ENCODE assay signal across 50 mouse cellular contexts in genomic region chr2:104658659-104659058, GRCm38 (mm10). TPM values are rescaled to one million over a fixed set of nuclear protein-coding genes. Genes with fewer than 3 reads are reported as not detected.
"Had no signal": no experiment of that assay in that cellular context is flagged by ENCODE, and none has a peak within 500 bp of the region (broad histone marks: within the 10 kb centered on the region; RNA-seq: fewer than 3 reads in every experiment).

No protein-coding gene starts in this region.

- ATAC-seq: hindbrain, embryonic 16.5 days; hindbrain, postnatal 0 days; inflammation-experienced regulatory T-cells, adult 6 months; intestine, embryonic 15.5 days; intestine, embryonic 16.5 days; intestine, postnatal 0 days had no signal

- H3K4me3 ChIP-seq: heart, adult 2 months; heart, embryonic 10.5 days; heart, embryonic 12.5 days; heart, embryonic 13.5 days; heart, embryonic 15.5 days; hindbrain, embryonic 10.5 days; hindbrain, embryonic 12.5 days; hindbrain, embryonic 13.5 days; hindbrain, embryonic 15.5 days; intestine, embryonic 15.5 days; kidney, embryonic 15.5 days; layer of hippocampus, adult 2 months had no signal

- H3K9me3 ChIP-seq: heart, embryonic 10.5 days; heart, embryonic 12.5 days; heart, embryonic 13.5 days; heart, embryonic 15.5 days; hindbrain, embryonic 10.5 days; hindbrain, embryonic 12.5 days; hindbrain, embryonic 13.5 days; hindbrain, embryonic 15.5 days; intestine, embryonic 15.5 days; kidney, embryonic 15.5 days had no signal

- H3K4me2 ChIP-seq: heart, embryonic 11.5 days; heart, embryonic 12.5 days; heart, embryonic 13.5 days; heart, embryonic 15.5 days; hindbrain, embryonic 12.5 days; hindbrain, embryonic 13.5 days; hindbrain, embryonic 14.5 days; hindbrain, embryonic 15.5 days; intestine, embryonic 15.5 days; kidney, embryonic 15.5 days had no signal

- H3K9ac ChIP-seq: heart, embryonic 12.5 days; heart, embryonic 13.5 days; heart, embryonic 15.5 days; hindbrain, embryonic 12.5 days; hindbrain, embryonic 13.5 days; hindbrain, embryonic 14.5 days; hindbrain, embryonic 15.5 days; intestine, embryonic 15.5 days; kidney, embryonic 15.5 days had no signal

- H3K27ac ChIP-seq: heart, adult 2 months; heart, embryonic 10.5 days; heart, embryonic 13.5 days; heart, embryonic 15.5 days; hindbrain, embryonic 10.5 days; hindbrain, embryonic 12.5 days; hindbrain, embryonic 13.5 days; hindbrain, embryonic 14.5 days; hindbrain, embryonic 15.5 days; hindbrain, postnatal 0 days; intestine, embryonic 15.5 days; kidney, embryonic 15.5 days; kidney, postnatal 0 days; layer of hippocampus, adult 2 months had no signal

- H3K27me3 ChIP-seq: heart, embryonic 12.5 days; heart, embryonic 13.5 days; heart, embryonic 15.5 days; hindbrain, embryonic 12.5 days; hindbrain, embryonic 13.5 days; hindbrain, embryonic 15.5 days; intestine, embryonic 15.5 days; kidney, embryonic 15.5 days had no signal

- DNase-seq: heart, adult 2 months; heart, postnatal 10 days; heart, postnatal 14 days; heart, postnatal 36 days; heart, postnatal 4 days; kidney, adult 11 months; kidney, adult 18-20 months; kidney, adult 2 months; kidney, adult 9 months; kidney, postnatal 10 days; kidney, postnatal 14 days; kidney, postnatal 25 days; kidney, postnatal 36 days; kidney, postnatal 4 days; layer of hippocampus, adult 9-11 months; layer of hippocampus, postnatal 36 days had no signal

- H3K4me1 ChIP-seq: heart, embryonic 10.5 days; heart, embryonic 12.5 days; heart, embryonic 13.5 days; heart, embryonic 15.5 days; hindbrain, embryonic 10.5 days; hindbrain, embryonic 12.5 days; hindbrain, embryonic 13.5 days; hindbrain, embryonic 15.5 days; intestine, embryonic 15.5 days; kidney, embryonic 15.5 days had no signal

RNA-seq across cellular contexts. Expression of gene Pin1rt1, which starts 57.5 kb away (rescaled TPM):
- total RNA-seq: heart, adult 2 months; heart, adult 8-10 months; heart, postnatal 10 days; heart, postnatal 14 days; heart, postnatal 25 days; heart, postnatal 36 days; heart, postnatal 4 days; hematopoietic stem cell, adult 5-6 weeks; hindbrain, postnatal 0 days; layer of hippocampus, adult 18-20 months; layer of hippocampus, adult 2 months; layer of hippocampus, adult 8-10 months; layer of hippocampus, postnatal 10 days; layer of hippocampus, postnatal 14 days; layer of hippocampus, postnatal 25 days; layer of hippocampus, postnatal 36 days had no signal
- polyA plus RNA-seq: heart, adult 2 months; heart, embryonic 10.5 days; heart, embryonic 11.5 days; heart, embryonic 12.5 days; heart, embryonic 13.5 days; heart, embryonic 14.5 days; heart, embryonic 15.5 days; heart, embryonic 16.5 days; heart, postnatal 0 days; hindbrain, embryonic 10.5 days; hindbrain, embryonic 11.5 days; hindbrain, embryonic 13.5 days; hindbrain, embryonic 14.5 days; hindbrain, postnatal 0 days; inflammation-experienced regulatory T-cells, adult 6 months; intestine, embryonic 15.5 days; intestine, embryonic 16.5 days; intestine, postnatal 0 days; kidney, adult 2 months; kidney, embryonic 14.5 days; kidney, embryonic 15.5 days; kidney, embryonic 16.5 days; kidney, postnatal 0 days; large intestine, adult 2 months had no signal
